Mouse (Mus musculus) embryonic facial prominence, embryonic 11.5 days (tissue): Measurements from ENCODE around the gene Tmem80. TPM values are rescaled to one million over a fixed set of nuclear protein-coding genes. Genes with fewer than 3 reads are reported as not detected.
A peak's percentile ranks its signal among the peaks of the same experiment; 100 is the strongest.

Experiments
- ATAC-seq: fragments of 200-750 bp; cut with Nextera tagmentation; replicated peaks from 2 replicates; pipeline ENCODE4 v1.8.0; 2017; ENCODE audit warnings: low read depth; ENCODE audit not compliant: insufficient number of reproducible peaks, low FRiP score, low TSS enrichment
- DNase-seq: peaks from one replicate; pipeline ENCODE4 v3.0.0-alpha.2; 2015; ENCODE audit warnings: low spot score
- H3K27ac ChIP-seq: fragments of 300-500 bp; sonication (generic); replicated peaks from 2 replicates; pipeline ENCODE4 v1.5.1; 2014; ENCODE audit warnings: mild to moderate bottlenecking, low read depth, low read length, control low read depth
- H3K27me3 ChIP-seq: fragments of 300-500 bp; sonication (generic); 2 replicates; pipeline ENCODE4 v1.6.1; 2014; ENCODE audit warnings: mild to moderate bottlenecking, low read length, moderate library complexity, mixed read lengths; ENCODE audit not compliant: control insufficient read depth, insufficient read depth
- H3K36me3 ChIP-seq: fragments of 300-500 bp; sonication (generic); replicated peaks from 2 replicates; pipeline ENCODE4 v1.6.1; 2014; ENCODE audit warnings: low read depth, mild to moderate bottlenecking, low read length, moderate library complexity, mixed read lengths; ENCODE audit not compliant: control insufficient read depth, insufficient read depth
- H3K4me1 ChIP-seq: fragments of 300-500 bp; sonication (generic); 2 replicates; pipeline ENCODE4 v1.6.1; 2014; ENCODE audit warnings: low read length, mixed read lengths; ENCODE audit not compliant: control insufficient read depth, insufficient read depth
- H3K4me2 ChIP-seq: fragments of 300-500 bp; sonication (generic); 2 replicates; pipeline ENCODE4 v1.6.1; 2014; ENCODE audit warnings: low read depth, mild to moderate bottlenecking, control low read depth, low read length, moderate library complexity
- H3K4me3 ChIP-seq: fragments of 300-500 bp; sonication (generic); 2 replicates; pipeline ENCODE4 v1.5.1; 2014; ENCODE audit warnings: low read depth, low read length, control low read depth
- H3K9ac ChIP-seq: fragments of 300-500 bp; sonication (generic); replicated peaks from 2 replicates; pipeline ENCODE4 v1.6.1; 2014; ENCODE audit warnings: mild to moderate bottlenecking, control low read depth, low read length
- H3K9me3 ChIP-seq: fragments of 300-500 bp; sonication (generic); replicated peaks from 2 replicates; pipeline ENCODE4 v1.6.1; 2016; ENCODE audit warnings: mild to moderate bottlenecking, low read length, inconsistent platforms, mixed read lengths; ENCODE audit not compliant: control insufficient read depth
- WGBS: fragments of 180-500 bp; shearing (Covaris S2); extraction: QIAGEN DNeasy Blood & Tissue Kit; methylation state at CpG from one replicate; pipeline ENCODE4 v1.1.7; 2014; 5-methylcytosine and 5-hydroxymethylcytosine counted together
- polyA plus RNA-seq: library from polyadenylated mRNA; unstranded; fragments of >200 nt; fragmentation: Nextera tagmentation; extraction: Ambion mirVana; gene quantifications from 2 replicates; pipeline ENCODE4 v1.2.1, GENCODE M21; 2014

Tmem80 gene
- polyA plus RNA-seq, 1 experiment from 2014 or later: 26.6 TPM

DNA sequence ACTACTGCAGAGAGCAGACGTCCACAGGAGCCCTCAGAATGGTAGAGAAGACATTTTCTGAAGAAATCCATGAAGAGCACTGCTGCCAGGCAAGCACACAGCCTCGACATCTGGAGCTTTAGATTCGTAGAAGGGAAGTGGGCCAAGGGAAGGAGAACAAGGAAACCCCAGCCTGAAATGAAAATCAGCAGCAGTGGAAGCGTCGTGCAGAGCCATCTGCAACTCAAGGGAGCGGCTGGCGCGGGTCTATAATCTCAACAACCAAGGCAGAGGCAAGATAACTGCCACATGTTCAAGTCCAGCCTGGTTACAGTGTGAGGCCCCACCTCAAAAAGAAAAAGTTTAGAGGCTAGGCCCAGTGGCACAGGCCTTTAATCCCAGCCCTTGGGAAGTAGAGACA, 12.5 kb upstream of the Tmem80 start:
- Histone ChIP-seq H3K4me3 (no peak overlapping the region), H3K9ac (no peak overlapping the region), H3K36me3 (peaks cover 21% of the 10 kb centered on the region), H3K9me3 (no peaks in the 10 kb centered on the region), H3K27ac (no peak overlapping the region), H3K4me2 (no peak overlapping the region), H3K27me3 (no peaks in the 10 kb centered on the region), H3K4me1 (no peaks in the 10 kb centered on the region)
- DNase-seq (no peak), ATAC-seq (no peak)
- WGBS: 90% methylated on average over 8 of the region's 8 CpGs

- peaks cover 21% of the 10 kb centered on the region for H3K36me3 ChIP-seq
- 81% methylated on average over 5 of the region's 5 CpGs for whole genome bisulfite sequencing
- no peaks in the 10 kb centered on the region for H3K27me3 ChIP-seq
- no peaks in the 10 kb centered on the region for H3K4me1 ChIP-seq
- ATAC-seq (peak; percentile 44; the same call in 1 of the 2 replicates), DNase-seq (peak; percentile 49)
- H3K9ac ChIP-seq: no peak overlapping the region
- H3K4me2 ChIP-seq: no peak overlapping the region
- H3K4me3 ChIP-seq: no peak overlapping the region
- no peak overlapping the region for H3K27ac ChIP-seq
- no peaks in the 10 kb centered on the region for H3K9me3 ChIP-seq
These were observed 11.6 kb upstream of the Tmem80 start for GRCm38 (mm10) chr7:141315974-141316373.

- peaks cover 18% of the 10 kb centered on the region for H3K36me3 ChIP-seq
- H3K4me2 ChIP-seq: no peak overlapping the region
- DNase-seq (no peak), ATAC-seq (no peak)
- H3K9ac ChIP-seq: no peak overlapping the region
- 93% methylated on average over 1 of the region's 1 CpGs for whole genome bisulfite sequencing
- H3K4me1 ChIP-seq: no peaks in the 10 kb centered on the region
- H3K27ac ChIP-seq: no peak overlapping the region
- H3K4me3 ChIP-seq: no peak overlapping the region
- H3K9me3 ChIP-seq: no peaks in the 10 kb centered on the region
- no peaks in the 10 kb centered on the region for H3K27me3 ChIP-seq
These were observed 9.9 kb upstream of the Tmem80 start for GRCm38 (mm10) chr7:141317619-141318132.

GRCm38 (mm10) chr7:141319446-141319845, 8.1 kb upstream of the Tmem80 start:
- ATAC-seq (no peak), DNase-seq (no peak)
- no peak overlapping the region for H3K4me3 ChIP-seq
- no peaks in the 10 kb centered on the region for H3K4me1 ChIP-seq
- H3K36me3 ChIP-seq: peaks cover 13% of the 10 kb centered on the region
- H3K9ac ChIP-seq: no peak overlapping the region
- no peaks in the 10 kb centered on the region for H3K9me3 ChIP-seq
- no peak overlapping the region for H3K4me2 ChIP-seq
- H3K27ac ChIP-seq: no peak overlapping the region
- no peaks in the 10 kb centered on the region for H3K27me3 ChIP-seq
- WGBS: 73% methylated on average over 2 of the region's 2 CpGs

DNA sequence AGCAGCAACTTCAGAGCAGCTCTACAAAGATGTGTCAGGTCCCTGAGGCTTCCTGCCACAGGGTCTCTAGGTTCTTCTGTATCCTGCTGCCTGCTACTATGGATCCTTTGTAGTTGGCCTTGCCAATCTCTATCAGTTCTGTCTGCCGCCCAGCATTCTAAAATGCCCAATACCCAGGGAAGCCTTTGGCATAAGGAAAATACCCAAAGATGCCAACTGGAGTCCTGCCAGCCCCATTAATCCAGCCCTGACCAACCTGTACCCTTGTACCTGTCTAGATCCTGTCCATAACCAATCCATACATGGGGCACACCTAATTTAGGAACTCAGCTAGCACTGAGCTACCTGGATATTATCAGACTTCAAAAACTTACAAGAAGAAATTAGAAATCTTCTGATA, 2.9 kb upstream of the Tmem80 start:
- no peak overlapping the region for H3K9ac ChIP-seq
- DNase-seq (no peak), ATAC-seq (no peak)
- H3K9me3 ChIP-seq: no peaks in the 10 kb centered on the region
- peaks cover 8% of the 10 kb centered on the region for H3K4me1 ChIP-seq
- H3K4me2 ChIP-seq: no peak overlapping the region
- H3K27me3 ChIP-seq: no peaks in the 10 kb centered on the region
- H3K36me3 ChIP-seq: no peaks in the 10 kb centered on the region; the same call in 1 of the 2 replicates
- no peak overlapping the region for H3K4me3 ChIP-seq
- H3K27ac ChIP-seq: no peak overlapping the region
- 100% methylated on average over 1 of the region's 1 CpGs for WGBS

DNA sequence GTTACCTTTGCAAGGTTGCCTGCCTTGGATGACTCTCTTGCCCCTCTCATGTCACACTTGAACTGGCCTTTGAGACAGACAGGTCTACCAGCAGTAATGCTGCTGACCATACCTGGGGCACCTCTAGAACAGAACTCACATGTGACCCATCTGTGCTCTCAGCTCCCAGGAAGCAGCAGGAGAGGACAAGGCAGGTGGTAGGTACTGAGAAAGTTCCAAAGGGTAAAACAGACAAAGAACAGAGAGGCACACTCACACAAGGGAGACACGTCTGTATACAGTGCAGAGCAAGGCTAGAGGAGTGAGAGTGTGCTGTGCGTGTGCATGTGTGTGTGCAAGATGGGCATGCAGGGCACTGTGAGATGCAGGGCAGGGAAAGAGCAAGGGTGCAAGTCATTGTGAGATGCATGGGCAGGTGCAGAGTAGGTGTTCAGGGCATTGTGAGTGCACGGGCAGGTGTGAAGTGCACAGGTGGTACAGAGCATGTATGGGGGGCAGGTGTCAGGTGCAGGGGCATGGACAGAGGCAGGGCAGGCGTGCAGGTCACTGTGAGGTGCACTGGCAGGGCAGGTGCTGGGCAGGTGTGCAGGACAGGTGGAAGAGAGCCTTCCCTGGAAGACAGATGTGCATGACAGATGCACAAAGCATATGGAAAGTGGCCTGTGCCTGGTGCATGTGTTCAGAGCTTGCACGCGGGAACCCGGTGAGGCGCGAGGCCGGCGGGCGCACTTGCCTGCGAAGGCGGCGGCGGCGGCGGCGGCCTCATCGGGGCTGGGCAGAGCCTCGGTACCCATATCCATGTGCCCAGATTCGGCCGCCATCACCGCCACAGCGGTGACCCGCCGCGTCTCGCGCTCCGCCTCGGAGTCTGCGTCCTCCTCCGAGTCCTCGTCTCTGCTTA, 743 bp upstream of the Tmem80 start:
- WGBS: 5% methylated on average over 33 of the region's 35 CpGs
- Histone ChIP-seq H3K4me3 (peak overlapping the region; percentile 65), H3K27ac (peak overlapping the region; percentile 98), H3K9me3 (no peaks in the 10 kb centered on the region), H3K36me3 (no peaks in the 10 kb centered on the region; the same call in 1 of the 2 replicates), H3K9ac (peak overlapping the region; percentile 95), H3K4me2 (peak overlapping the region; percentile 93), H3K4me1 (peaks cover 8% of the 10 kb centered on the region), H3K27me3 (no peaks in the 10 kb centered on the region)
- peak; percentile 47 for DNase-seq
- ATAC-seq: peak; percentile 32

- no peaks in the 10 kb centered on the region for H3K9me3 ChIP-seq
- H3K9ac ChIP-seq: peak overlapping the region; percentile 95
- H3K27me3 ChIP-seq: no peaks in the 10 kb centered on the region
- WGBS: 15% methylated on average over 24 of the region's 24 CpGs
- peaks cover 4% of the 10 kb centered on the region; the same call in 1 of the 2 replicates for H3K36me3 ChIP-seq
- peak overlapping the region; percentile 65 for H3K4me3 ChIP-seq
- peak; percentile 39 for ATAC-seq
- no peak for DNase-seq
- peaks cover 8% of the 10 kb centered on the region for H3K4me1 ChIP-seq
- H3K4me2 ChIP-seq: peak overlapping the region; percentile 41
- H3K27ac ChIP-seq: peak overlapping the region; percentile 98
These were observed 943 bp downstream of the Tmem80 start for GRCm38 (mm10) chr7:141328373-141328990.

- ATAC-seq (no peak), DNase-seq (no peak)
- Histone ChIP-seq H3K4me2 (no peak overlapping the region), H3K9ac (no peak overlapping the region), H3K27ac (no peak overlapping the region), H3K4me3 (no peak overlapping the region), H3K27me3 (no peaks in the 10 kb centered on the region), H3K36me3 (peaks cover 4% of the 10 kb centered on the region; the same call in 1 of the 2 replicates), H3K9me3 (no peaks in the 10 kb centered on the region), H3K4me1 (peaks cover 8% of the 10 kb centered on the region)
These were observed 3.2 kb downstream of the Tmem80 start for GRCm38 (mm10) chr7:141330706-141331105.
